Mouse (Mus musculus): ENCODE results near the gene Ccdc58. TPM values are rescaled to one million over a fixed set of nuclear protein-coding genes. Genes with fewer than 3 reads are reported as not detected.
"Not testable (repeated sequence)": the region's sequence is repeated elsewhere in the genome, so short reads cannot be mapped to it uniquely, and the experiment has no call there.

Gene Ccdc58
- total RNA-seq, 2 experiments from 2014 or later: 17.1 to 23.9 TPM

- DNase-seq (ENCODE audit: low spot score in 2 of 2): no peak
Measured at GRCm38 (mm10) chr16:36072410-36073011, 1.0 kb downstream of the Ccdc58 start.

GRCm38 (mm10) chr16:36074772-36075171 lies 3.3 kb downstream of the Ccdc58 start:
- DNase-seq (ENCODE audit: low spot score in 2 of 2): no peak

GRCm38 (mm10) chr16:36079916-36080315 lies 8.4 kb downstream of the Ccdc58 start:
- DNase-seq (ENCODE audit: low spot score in 2 of 2): no peak

- DNase-seq (ENCODE audit: low spot score in 2 of 2): no peak
Measured at GRCm38 (mm10) chr16:36087846-36088245, 16.4 kb downstream of the Ccdc58 start.

- no peak for DNase-seq (ENCODE audit: low spot score in 2 of 2)
Measured at GRCm38 (mm10) chr16:36089065-36089464, 17.6 kb downstream of the Ccdc58 start.

GRCm38 (mm10) chr16:36089850-36090616 lies 18.5 kb downstream of the Ccdc58 start:
- DNase-seq (ENCODE audit: low spot score in 2 of 2): no peak

- no peak for DNase-seq (ENCODE audit: low spot score in 2 of 2)
Measured at GRCm38 (mm10) chr16:36090785-36091509, 19.5 kb downstream of the Ccdc58 start.

- no peak for DNase-seq (ENCODE audit: low spot score in 2 of 2)
Measured at GRCm38 (mm10) chr16:36094079-36094478, 22.6 kb downstream of the Ccdc58 start.

GRCm38 (mm10) chr16:36097813-36098499 lies 26.5 kb downstream of the Ccdc58 start:
- DNase-seq (ENCODE audit: low spot score in 2 of 2): not testable (repeated sequence)

GRCm38 (mm10) chr16:36101526-36101925 lies 30.0 kb downstream of the Ccdc58 start:
- DNase-seq (ENCODE audit: low spot score in 2 of 2): no peak

- DNase-seq (ENCODE audit: low spot score in 2 of 2): no peak
Measured at GRCm38 (mm10) chr16:36102211-36102610, 30.7 kb downstream of the Ccdc58 start.

GRCm38 (mm10) chr16:36111486-36111885 lies 40.0 kb downstream of the Ccdc58 start:
- DNase-seq (ENCODE audit: low spot score in 2 of 2): not testable (repeated sequence)

- DNase-seq (ENCODE audit: low spot score in 2 of 2): not testable (repeated sequence)
Measured at GRCm38 (mm10) chr16:36115751-36116150, 44.3 kb downstream of the Ccdc58 start.

- no peak for DNase-seq (ENCODE audit: low spot score in 2 of 2)
Measured at GRCm38 (mm10) chr16:36128092-36128491, 56.6 kb downstream of the Ccdc58 start.

- no peak for DNase-seq (ENCODE audit: low spot score in 2 of 2)
Measured at GRCm38 (mm10) chr16:36131141-36131540, 59.7 kb downstream of the Ccdc58 start, which contains the start of gene Csta1. Gene Csta1 (minus strand): TSS chr16:36131241.

GRCm38 (mm10) chr16:36138201-36138600 lies 66.7 kb downstream of the Ccdc58 start:
- no peak for DNase-seq (ENCODE audit: low spot score in 2 of 2)

Other genes starting within 250 kb of the Ccdc58 start
- 1 to 10 TPM; 1.0 to 1.2 TPM for gene Parp14, start 200.1 kb upstream of the Ccdc58 start, total RNA-seq (2021)
- gene Parp9, start 133.2 kb upstream of the Ccdc58 start, total RNA-seq (2021): 1 to 10 TPM; 3.0 to 3.1 TPM
- 1 to 10 TPM; 3.2 to 3.4 TPM for gene Dtx3l, start 132.5 kb upstream of the Ccdc58 start, total RNA-seq (2021)
- gene Kpna1, start 92.9 kb upstream of the Ccdc58 start, total RNA-seq (2021): 100 to 1,000 TPM; 113 to 121 TPM
- 1 to 10 TPM; 4.8 to 5.3 TPM for gene Wdr5b, start 30.5 kb upstream of the Ccdc58 start, total RNA-seq (2021)
- gene Fam162a, start 91 bp upstream of the Ccdc58 start, total RNA-seq (2021): 10 to 100 TPM; 81.1 to 84.2 TPM
- gene Csta1, start 59.6 kb downstream of the Ccdc58 start, total RNA-seq (2021): not detected
- not detected for gene Stfa2l1, start 85.1 kb downstream of the Ccdc58 start, total RNA-seq (2021)
- gene Gm5483, start 112.5 kb downstream of the Ccdc58 start, total RNA-seq (2021): not detected
- not detected for gene Gm5416, start 138.7 kb downstream of the Ccdc58 start, total RNA-seq (2021)
- not detected for gene 2010005H15Rik, start 149.8 kb downstream of the Ccdc58 start, total RNA-seq (2021)
- gene Stfa1, start 205.3 kb downstream of the Ccdc58 start, total RNA-seq (2021): not detected

Data from layer of hippocampus, postnatal 14 days (tissue).